Mouse (Mus musculus): ENCODE measurements at regions not wholly inside any gene's neighbourhood (a gene's known extent, or its start where the extent isn't known, plus 50 kb on each side); places are given as distances from the start of the nearest gene placed in this dataset.

DNA sequence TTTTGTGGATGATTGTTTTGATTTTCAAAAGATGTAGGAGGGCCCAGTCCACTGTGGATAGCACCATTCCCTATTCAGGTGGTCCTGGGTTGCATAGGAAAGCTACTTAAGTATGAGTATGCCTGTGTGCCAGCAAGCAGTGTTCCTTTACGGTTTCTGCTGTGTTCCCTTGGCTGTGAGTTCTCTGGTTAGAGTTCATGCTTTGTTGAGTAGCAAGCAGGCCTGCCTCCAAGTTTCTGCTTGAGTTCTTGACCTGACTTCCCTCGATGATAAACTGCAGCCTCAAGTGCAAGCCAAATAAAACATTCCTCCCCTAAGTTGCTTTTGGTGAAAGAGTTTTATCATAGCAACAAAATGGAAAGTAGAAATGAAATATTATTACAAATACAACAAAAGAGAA lies 744.9 kb upstream of the Chrm3 start:
- no peak overlapping the region for H3K4me2 ChIP-seq (ENCODE audit: insufficient read depth, low read depth, poor library complexity, severe bottlenecking)
- H3K9me3 ChIP-seq (replicated peaks; ENCODE audit: low read length) = no peaks in the 10 kb centered on the region
- H3K27me3 ChIP-seq (replicated peaks) = no peaks in the 10 kb centered on the region
- no peaks in the 10 kb centered on the region for H3K79me2 ChIP-seq (replicated peaks; ENCODE audit: control insufficient read depth, extremely low read depth, insufficient read depth, poor library complexity, severe bottlenecking)
- no peak overlapping the region for H3K9ac ChIP-seq (ENCODE audit: insufficient read depth, low read depth)
- no peak overlapping the region for H3K4me3 ChIP-seq (replicated peaks in 1 of 3; ENCODE audit: low read depth in 2 of 3, low read length in 2 of 3, poor library complexity in 1 of 3)
- DNase-seq (ENCODE audit: extremely low read depth) = no peak
- H3K27ac ChIP-seq (ENCODE audit: insufficient read depth, low read depth) = no peak overlapping the region
- no peaks in the 10 kb centered on the region for H3K36me3 ChIP-seq (replicated peaks in 1 of 2; ENCODE audit: control insufficient read depth in 1 of 2, insufficient read depth in 1 of 2, low read length in 1 of 2)
- TF ChIP-seq RAD21 (IDR thresholded peaks at IDR 0.05; ENCODE audit: low read depth, low read length) = no peak
- TF ChIP-seq POLR2A (IDR thresholded peaks at IDR 0.05; ENCODE audit: low read depth, low read length) = no peak
- no peak for TF ChIP-seq CTCF (conservative IDR thresholded peaks at IDR 0.05 in 1 of 2, IDR thresholded peaks at IDR 0.05 in 1 of 2; ENCODE audit: low read depth in 2 of 2, low read length in 2 of 2)
- no peak for TF ChIP-seq POLR2AphosphoS2 (IDR thresholded peaks at IDR 0.05; ENCODE audit: low read depth, low read length)
- TF ChIP-seq ZC3H11A (IDR thresholded peaks at IDR 0.05; ENCODE audit: low read depth, low read length) = no peak
- no peak for TF ChIP-seq MAFK (IDR thresholded peaks at IDR 0.05; ENCODE audit: insufficient replicate concordance, low read length)
- TF ChIP-seq JUND (conservative IDR thresholded peaks at IDR 0.05; ENCODE audit: low read depth, low read length) = no peak
- TF ChIP-seq TBP (conservative IDR thresholded peaks at IDR 0.05; ENCODE audit: low read depth, low read length) = no peak
- TF ChIP-seq MAZ (IDR thresholded peaks at IDR 0.05; ENCODE audit: low read depth, low read length) = no peak
- no peak for TF ChIP-seq SMC3 (IDR thresholded peaks at IDR 0.05; ENCODE audit: low read depth, low read length)
- TF ChIP-seq E2F4 (IDR thresholded peaks at IDR 0.05; ENCODE audit: insufficient replicate concordance, low read depth, low read length) = no peak
- no peak for TF ChIP-seq IRF4 (IDR thresholded peaks at IDR 0.05; ENCODE audit: low read depth, low read length)
- TF ChIP-seq CHD2 (IDR thresholded peaks at IDR 0.05; ENCODE audit: low read length) = no peak
- TF ChIP-seq KAT2A (IDR thresholded peaks at IDR 0.05; ENCODE audit: insufficient replicate concordance, low read length) = no peak
- TF ChIP-seq NELFE (IDR thresholded peaks at IDR 0.05; ENCODE audit: low read depth, low read length) = no peak
- no peak for TF ChIP-seq ELF1 (IDR thresholded peaks at IDR 0.05; ENCODE audit: low read depth, low read length)
- no peak for TF ChIP-seq ETS1 (conservative IDR thresholded peaks at IDR 0.05; ENCODE audit: low read depth, low read length)
- TF ChIP-seq PAX5 (IDR thresholded peaks at IDR 0.05; ENCODE audit: low read length) = no peak
- in situ Hi-C loops (cut with MboI; ENCODE audit: low pct_ligation_motif_present, low pct_unique_long_range_greater_than_20kb, low sequenced_read_pairs) (no loop called here), dilution Hi-C loops (cut with MboI; ENCODE audit: extremely low pct_ligation_motif_present, extremely low pct_unique_long_range_greater_than_20kb, low sequenced_read_pairs) (no loop called here)
- no peaks in the 10 kb centered on the region for H3K4me1 ChIP-seq (ENCODE audit: control insufficient read depth in 1 of 2, insufficient read depth in 2 of 2)

DNA sequence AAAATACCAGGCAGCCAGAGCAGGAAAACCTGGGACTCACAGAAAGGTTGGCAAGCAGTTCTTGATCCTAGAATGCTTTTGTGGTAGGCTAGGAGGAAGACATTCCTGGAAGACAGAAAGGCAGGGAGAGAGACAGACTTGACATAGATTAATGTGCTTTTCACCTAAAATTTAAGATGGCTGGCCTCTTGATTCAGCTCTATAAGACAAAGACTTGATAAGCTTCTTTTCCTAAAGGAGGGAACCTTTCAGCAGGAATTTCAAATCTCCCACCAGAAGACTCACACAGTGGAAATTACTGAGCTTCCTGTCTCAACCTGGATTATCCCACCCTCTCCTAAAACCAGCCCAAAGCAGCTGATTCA lies 738.9 kb upstream of the Chrm3 start:
- no peaks in the 10 kb centered on the region for H3K9me3 ChIP-seq (replicated peaks; ENCODE audit: low read length)
- TF ChIP-seq PAX5 (IDR thresholded peaks at IDR 0.05; ENCODE audit: low read length) (no peak), MYC (IDR thresholded peaks at IDR 0.05; ENCODE audit: low read depth, low read length) (no peak), ZNF384 (IDR thresholded peaks at IDR 0.05; ENCODE audit: low read depth, low read length) (no peak), CHD1 (IDR thresholded peaks at IDR 0.05; ENCODE audit: low read depth, low read length) (no peak), TBP (conservative IDR thresholded peaks at IDR 0.05; ENCODE audit: low read depth, low read length) (no peak), RAD21 (IDR thresholded peaks at IDR 0.05; ENCODE audit: low read depth, low read length) (no peak), MAZ (IDR thresholded peaks at IDR 0.05; ENCODE audit: low read depth, low read length) (no peak), MXI1 (IDR thresholded peaks at IDR 0.05; ENCODE audit: low read depth, low read length) (no peak), HCFC1 (IDR thresholded peaks at IDR 0.05; ENCODE audit: low read depth, low read length) (no peak), MEF2A (IDR thresholded peaks at IDR 0.05; ENCODE audit: borderline replicate concordance, low read depth, low read length) (no peak), JUND (conservative IDR thresholded peaks at IDR 0.05; ENCODE audit: low read depth, low read length) (no peak), POLR2AphosphoS2 (IDR thresholded peaks at IDR 0.05; ENCODE audit: low read depth, low read length) (no peak), ZKSCAN1 (IDR thresholded peaks at IDR 0.05; ENCODE audit: borderline replicate concordance, low read depth, low read length) (no peak), MAFK (IDR thresholded peaks at IDR 0.05; ENCODE audit: insufficient replicate concordance, low read length) (no peak), IRF4 (IDR thresholded peaks at IDR 0.05; ENCODE audit: low read depth, low read length) (no peak)
- H3K27me3 ChIP-seq (replicated peaks) = no peaks in the 10 kb centered on the region
- no peaks in the 10 kb centered on the region for H3K79me2 ChIP-seq (replicated peaks; ENCODE audit: control insufficient read depth, extremely low read depth, insufficient read depth, poor library complexity, severe bottlenecking)
- H3K36me3 ChIP-seq (replicated peaks in 1 of 2; ENCODE audit: control insufficient read depth in 1 of 2, insufficient read depth in 1 of 2, low read length in 1 of 2) = no peaks in the 10 kb centered on the region
- H3K27ac ChIP-seq (ENCODE audit: insufficient read depth, low read depth) = no peak overlapping the region
- no peak overlapping the region for H3K4me2 ChIP-seq (ENCODE audit: insufficient read depth, low read depth, poor library complexity, severe bottlenecking)
- H3K4me3 ChIP-seq (replicated peaks in 1 of 3; ENCODE audit: low read depth in 2 of 3, low read length in 2 of 3, poor library complexity in 1 of 3) = no peak overlapping the region
- in situ Hi-C loops (cut with MboI; ENCODE audit: low pct_ligation_motif_present, low pct_unique_long_range_greater_than_20kb, low sequenced_read_pairs) (no loop called here), dilution Hi-C loops (cut with MboI; ENCODE audit: extremely low pct_ligation_motif_present, extremely low pct_unique_long_range_greater_than_20kb, low sequenced_read_pairs) (no loop called here)
- DNase-seq (ENCODE audit: extremely low read depth) = no peak
- H3K4me1 ChIP-seq (ENCODE audit: control insufficient read depth in 1 of 2, insufficient read depth in 2 of 2) = no peaks in the 10 kb centered on the region
- H3K9ac ChIP-seq (ENCODE audit: insufficient read depth, low read depth) = no peak overlapping the region
